Mouse (Mus musculus): ENCODE measurements around the gene Csta1.
"Not testable (repeated sequence)": the region's sequence is repeated elsewhere in the genome, so short reads cannot be mapped to it uniquely, and the experiment has no call there.

The Csta1 gene

DNA sequence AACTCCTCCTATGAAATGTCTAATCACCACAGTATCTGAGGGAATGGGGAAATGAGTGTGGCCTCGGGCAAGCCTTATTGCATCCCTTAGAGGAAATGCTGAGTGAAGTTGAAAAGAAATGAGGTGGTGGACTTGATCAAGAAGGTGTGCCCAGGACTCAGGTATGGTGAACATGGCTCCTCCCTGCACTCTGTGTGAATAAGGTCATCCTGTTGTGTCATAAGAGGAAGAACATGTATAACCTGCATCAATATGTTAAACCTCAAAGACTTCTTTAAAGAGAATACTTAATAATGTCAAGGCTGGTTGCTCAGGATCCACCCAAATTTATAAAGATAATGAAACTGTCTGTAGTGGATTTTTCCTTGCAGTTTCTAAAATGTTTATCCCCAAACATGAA is at the start of gene Csta1:
Gene Csta1, minus strand, starts transcription at position 101 of the 400 bp plus-strand sequence.
- DNase-seq (ENCODE audit: low read depth): no peak

DNA sequence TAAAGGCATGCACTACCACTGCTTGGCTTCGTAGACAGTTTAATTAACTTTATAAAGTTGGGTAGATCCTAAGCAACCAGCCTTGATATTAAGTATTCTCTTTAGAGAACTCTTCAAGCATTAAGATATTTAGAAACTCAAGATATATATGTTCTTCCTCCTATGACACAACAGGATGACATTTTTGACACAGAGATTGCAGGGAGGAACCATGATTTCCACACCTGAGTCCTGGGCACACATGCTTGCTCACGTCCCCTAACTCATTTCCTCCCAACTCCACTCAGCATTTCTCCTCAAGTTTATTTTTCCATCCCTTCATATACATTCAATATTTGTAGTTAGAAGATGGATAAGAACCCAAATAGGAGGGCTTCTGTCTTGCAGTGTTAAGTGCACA is 48.9 kb upstream of the Csta1 start:
- no peak for DNase-seq (ENCODE audit: low read depth)

DNA sequence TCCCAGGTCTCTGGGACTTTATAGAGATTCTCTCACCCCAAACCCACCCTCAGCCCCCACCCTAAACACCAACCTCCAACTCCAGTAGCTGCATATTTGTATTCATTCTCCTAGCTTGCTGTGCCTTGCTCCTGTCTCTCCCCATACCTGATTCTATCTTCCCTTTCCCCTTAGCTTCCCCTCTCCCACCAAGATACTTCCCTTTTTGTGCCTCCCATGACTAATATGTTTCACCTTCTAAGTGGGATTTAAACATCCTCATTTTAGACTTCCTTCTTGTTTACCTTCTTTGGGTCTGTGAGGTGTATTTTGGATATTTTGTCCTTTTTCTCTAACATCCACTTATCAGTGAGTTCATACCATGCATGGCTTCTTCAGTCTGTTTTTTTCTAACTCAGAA is 45.1 kb upstream of the Csta1 start:
- DNase-seq (ENCODE audit: low read depth): no peak

DNA sequence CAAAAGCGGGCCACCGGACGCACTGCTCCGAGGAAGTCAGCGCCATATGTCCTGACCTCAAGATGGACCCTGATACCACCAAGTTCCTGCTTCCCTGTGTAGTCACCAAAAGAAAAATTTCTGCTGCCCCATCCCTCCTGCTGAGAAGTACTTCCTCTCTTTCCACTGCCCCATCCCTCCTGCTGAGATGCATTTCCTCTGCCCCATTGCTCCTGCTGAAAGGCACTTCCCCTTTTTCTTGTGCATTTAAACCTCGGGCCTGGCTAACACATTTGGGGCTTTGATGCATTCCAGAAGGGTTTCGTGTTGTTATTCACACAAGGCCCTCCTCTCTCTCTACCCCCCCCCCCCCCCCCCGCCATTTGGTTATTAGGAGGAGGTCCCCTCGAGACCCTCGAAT is 36.8 kb upstream of the Csta1 start:
- DNase-seq (ENCODE audit: low read depth): not testable (repeated sequence)

DNA sequence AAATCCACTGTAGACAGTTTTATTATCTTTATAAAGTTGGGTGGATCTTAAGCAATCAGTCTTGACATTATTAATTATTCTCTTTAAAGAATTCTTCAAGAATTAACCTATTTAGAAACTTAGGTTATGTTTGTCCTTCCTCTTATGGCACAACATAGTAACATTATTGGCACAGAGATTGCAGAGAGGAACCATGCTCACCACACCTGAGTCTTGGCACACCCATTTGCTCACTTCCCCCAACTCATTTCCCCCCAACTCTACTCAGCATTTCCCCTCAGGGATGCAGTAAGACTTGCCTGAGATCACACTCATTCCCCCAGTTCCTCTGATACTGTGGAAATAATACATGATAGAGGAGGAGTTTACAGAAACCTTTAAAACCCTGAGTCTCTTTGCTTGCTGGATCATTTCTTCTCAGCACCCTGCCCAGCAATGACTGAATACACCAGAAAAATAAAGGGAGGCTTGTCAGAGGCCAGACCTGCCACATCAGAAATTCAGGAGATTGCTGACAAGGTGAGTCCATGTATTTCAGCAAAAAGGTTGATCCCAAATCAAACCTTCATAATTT is 25.4 kb upstream of the Csta1 start, which contains the start of gene Stfa2l1:
Gene Stfa2l1, plus strand, starts transcription at position 410 of the 574 bp plus-strand sequence.
- DNase-seq (ENCODE audit: low read depth): no peak

DNA sequence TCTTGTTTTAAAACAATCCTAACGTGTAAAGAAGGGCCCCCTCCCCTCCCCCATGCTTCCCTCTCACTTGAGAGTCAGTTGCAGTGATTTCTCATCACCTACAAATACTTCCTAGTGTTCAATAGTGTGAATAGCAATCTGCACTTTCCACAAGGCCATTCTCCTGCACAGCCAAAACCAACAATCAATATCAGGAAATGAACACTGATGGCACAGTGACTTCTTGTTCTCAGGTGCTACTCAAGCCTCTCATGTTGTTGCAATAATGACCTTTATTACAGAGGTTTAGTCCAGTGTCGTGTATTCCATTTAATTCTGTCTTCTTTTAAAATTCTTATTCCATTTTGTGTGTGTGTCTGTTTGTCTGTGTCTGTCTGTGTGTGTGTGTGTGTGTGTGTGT is 7.2 kb upstream of the Csta1 start:
- no peak for DNase-seq (ENCODE audit: low read depth)

DNA sequence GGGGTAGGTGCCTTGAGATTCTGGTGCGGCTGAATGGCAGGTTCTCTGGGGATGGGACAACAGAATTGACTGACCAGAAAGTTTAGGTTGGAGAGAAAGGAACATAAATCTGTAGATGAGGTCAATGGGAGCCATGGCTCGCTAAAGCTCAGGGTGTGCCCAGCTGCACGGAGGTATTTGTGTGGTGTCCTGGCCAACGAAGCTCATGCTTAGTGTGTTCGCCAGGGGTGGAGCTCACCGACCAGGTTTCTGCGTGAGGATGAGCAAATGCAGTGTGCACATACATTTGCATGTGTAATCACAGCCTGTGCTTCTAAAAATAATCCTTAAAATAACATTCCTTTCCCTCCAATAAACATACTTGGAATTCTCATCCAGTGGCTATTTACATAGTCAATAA is 2.9 kb downstream of the Csta1 start:
- no peak for DNase-seq (ENCODE audit: low read depth)

DNA sequence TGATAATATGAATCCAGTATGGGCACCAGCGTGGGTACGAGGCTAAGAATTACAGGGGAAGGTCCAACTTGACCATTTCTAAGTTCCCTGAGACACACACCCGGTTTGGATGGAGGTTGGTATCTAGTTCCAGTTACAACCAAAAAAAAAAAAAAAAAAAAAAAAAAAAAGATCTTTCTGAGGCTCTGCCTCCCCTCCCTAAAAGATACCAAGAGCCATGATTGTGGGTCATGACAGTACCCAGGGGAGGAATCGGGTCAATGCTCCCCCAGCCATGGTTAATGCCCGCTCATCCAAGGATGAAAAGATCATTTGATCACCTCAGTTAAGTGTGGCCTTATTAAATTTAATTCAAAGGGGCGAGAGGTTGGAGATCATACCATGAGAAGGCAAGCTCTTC is 15.3 kb downstream of the Csta1 start:
- DNase-seq (ENCODE audit: low read depth): not testable (repeated sequence)

DNA sequence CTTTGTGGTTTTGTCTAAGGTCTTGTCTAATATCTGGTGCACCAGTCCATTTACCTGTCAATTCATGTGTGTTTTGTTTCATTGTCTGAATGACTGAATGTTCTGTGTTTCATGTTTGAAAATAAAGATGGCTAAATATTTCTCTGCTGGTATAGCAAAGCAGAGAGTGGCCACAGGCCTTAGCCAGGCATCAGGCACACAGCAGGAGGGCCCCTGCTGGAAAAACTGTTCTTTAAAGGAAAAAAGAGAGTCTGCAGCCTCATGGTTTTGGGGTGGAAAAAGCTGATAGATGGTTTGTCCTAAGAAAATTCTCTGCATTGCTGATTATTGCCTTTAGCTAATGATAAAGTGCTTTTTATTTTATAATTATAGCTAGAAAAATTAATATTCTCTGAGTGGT is 19.6 kb downstream of the Csta1 start:
- not testable (repeated sequence) for DNase-seq (ENCODE audit: low read depth)

DNA sequence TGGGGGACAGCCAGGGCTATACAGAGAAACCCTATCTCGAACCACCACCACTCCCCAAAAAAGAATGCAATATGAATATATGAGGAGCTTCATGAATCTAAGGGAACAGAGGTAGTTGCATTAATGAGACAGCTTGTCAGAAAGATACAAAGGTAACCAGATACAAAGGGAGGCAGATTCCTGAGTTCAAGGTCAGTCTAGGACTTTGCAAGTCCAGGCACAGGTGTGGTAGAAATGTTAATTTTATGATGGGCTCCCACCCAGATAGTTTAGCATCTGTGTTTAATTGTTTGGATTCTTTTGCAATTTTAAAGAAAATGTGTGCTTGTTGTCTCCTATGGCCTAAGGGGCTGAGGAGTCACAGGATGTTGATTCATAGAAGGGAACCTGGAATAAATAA is 28.8 kb downstream of the Csta1 start:
- DNase-seq (ENCODE audit: low read depth): no peak

DNA sequence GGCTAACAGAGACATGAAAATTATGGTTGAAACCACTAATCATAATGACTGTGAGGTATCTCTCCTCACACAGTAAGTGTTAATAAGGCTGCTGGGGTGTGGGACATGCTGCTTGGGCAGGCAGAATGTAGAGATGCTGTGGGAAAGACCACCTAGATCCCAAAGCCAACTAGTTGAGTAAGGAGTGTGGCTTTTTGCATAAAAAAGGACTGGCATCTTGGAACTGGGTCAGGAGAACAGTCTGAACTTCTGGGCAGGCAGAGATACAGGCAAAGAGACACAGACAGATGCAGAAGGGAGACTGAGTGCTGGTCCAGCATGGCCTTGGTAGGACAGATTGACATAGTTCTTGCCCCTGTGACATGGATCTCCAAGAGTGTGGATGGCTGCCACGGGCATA is 29.5 kb downstream of the Csta1 start:
- DNase-seq (ENCODE audit: low read depth): no peak

DNA sequence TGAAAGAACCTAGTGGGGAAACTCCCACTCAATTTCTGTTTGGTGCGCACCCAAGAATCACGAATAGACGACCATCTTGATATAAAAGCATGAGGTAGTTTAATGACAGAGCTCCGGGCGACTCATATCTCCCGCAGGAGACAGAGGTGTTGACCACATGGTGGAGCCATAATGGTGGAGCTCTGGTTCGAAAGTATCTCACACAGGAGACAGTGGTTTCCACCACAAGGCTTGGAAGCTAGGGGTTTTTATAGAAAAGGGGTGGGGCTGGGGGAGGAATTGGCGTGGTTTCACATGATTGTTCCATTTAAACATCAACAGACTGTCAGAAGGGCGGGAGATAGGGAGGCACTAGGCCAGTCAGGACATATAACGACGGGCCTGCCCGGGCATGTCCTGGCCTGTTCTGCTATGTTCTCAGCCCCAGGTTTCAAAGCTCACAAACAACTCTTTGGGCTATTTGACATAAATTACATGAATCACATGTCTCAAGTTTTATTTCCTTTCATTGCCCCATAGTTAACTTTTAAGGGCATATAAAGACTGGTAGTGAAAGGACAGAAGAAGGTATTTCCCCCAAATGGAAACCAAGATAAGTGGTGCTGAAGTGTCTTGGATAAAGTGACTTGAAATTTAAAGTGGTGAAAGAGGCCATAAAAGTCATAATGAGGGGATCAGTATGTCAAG is 33.1 kb downstream of the Csta1 start:
- DNase-seq (ENCODE audit: low read depth): not testable (repeated sequence)

DNA sequence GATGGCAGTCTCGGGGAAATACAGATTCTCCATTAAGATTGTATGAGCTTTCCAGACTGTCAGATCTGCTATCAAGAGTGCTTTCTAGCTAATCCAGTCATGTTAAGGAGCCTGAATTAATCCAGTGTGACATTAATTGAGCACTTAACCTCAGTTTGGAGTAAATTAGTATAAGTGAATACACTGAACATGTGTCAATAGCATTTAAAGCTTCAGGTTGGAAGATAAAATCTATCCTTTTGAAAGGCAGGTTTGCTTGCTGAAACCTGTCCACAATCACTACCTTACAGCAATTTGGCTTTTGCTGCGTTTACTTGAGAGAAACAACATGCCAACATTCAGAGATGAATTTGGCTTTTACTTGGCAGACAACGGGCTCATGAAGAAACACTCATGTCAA is 37.0 kb downstream of the Csta1 start:
- DNase-seq (ENCODE audit: low read depth): no peak

DNA sequence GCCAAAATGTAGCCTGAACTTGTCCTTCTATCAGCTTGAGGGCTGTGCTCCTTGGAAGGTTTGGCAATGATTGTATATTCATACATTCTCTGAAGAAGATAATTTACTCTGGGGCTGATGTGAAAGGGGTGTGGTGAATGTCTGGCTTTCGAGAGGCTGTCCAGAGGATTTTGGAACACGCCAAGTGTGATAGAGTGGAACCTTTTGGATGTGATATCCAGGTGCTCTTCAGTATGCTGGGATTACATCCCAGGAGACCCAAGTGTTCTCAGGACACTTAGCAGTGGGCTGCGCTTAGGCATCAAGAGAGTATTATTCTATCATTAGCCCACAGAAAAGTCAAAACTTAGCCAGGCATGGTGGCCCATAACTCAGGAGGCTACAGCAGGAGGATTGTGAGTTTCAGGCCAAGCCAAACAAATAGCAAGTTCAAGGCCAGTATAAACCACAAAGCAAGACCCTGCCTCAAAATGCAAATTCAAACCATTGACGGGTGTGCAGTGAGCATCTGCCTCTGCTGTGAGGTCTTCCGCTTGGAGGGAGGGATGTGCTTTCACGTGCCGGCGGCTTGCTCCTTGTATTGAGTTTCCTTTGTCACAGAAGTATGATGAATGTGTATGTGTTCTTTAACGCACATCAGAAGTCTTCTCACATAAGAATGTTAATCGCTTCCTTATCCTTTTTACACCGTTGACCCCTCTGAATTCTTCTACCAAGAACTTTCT is 40.1 kb downstream of the Csta1 start:
- DNase-seq (ENCODE audit: low read depth): no peak

DNA sequence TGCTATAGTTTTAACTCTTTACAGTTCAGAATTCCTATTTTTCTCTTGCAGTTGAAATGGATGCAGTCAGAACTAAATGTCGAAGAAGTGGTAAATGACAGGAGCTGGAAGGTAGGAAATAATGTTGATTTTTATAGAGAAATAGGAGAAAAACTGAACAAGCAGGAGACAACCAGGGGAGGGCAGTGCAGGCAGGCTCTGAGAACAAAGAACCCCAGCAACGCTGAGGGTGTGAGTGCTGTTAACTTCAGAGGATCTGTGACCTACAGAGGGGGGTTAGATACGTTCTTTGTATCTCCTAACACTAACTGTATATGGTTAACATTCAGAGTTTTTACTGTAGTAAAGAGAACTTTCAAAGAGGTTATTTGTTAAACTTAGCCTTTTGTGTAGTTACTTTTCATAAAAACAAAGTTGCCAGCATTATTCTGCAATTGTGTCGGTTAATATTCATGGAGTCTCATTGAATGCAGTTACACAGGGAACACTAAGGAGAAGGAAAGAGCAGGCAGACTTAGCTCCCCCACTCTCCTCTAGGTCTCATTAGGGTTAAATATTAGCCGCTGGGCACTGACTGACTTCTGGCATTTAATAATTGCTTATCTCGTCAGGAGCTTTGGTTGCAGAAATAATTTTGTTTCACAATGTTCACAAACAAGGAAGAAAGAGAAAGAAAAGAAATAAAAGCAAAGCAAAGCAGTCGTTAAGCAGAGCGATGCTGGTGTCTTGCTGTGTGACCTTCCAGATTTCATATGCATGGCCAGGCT is 41.0 kb downstream of the Csta1 start:
- no peak for DNase-seq (ENCODE audit: low read depth)

DNA sequence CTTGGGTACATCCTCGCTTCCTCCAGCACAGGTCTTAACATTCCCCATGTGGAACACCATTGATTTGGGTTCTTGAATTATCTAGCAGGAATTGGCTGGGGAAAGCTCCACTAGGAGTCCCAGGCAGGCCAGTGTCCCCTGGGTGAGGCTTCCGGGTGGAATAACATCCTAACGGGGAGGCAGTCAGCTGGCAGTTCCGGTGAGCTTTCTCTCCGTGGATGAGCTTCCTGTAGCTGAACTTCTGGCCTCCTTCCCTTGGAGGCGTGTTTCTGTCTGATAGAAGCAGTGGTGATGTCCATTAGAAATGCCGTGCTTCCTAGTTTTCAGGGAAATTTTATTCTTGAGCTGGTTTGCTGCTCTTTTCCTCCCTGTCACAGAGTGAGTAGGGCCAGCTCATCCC is 42.0 kb downstream of the Csta1 start:
- DNase-seq (ENCODE audit: low read depth): no peak

DNA sequence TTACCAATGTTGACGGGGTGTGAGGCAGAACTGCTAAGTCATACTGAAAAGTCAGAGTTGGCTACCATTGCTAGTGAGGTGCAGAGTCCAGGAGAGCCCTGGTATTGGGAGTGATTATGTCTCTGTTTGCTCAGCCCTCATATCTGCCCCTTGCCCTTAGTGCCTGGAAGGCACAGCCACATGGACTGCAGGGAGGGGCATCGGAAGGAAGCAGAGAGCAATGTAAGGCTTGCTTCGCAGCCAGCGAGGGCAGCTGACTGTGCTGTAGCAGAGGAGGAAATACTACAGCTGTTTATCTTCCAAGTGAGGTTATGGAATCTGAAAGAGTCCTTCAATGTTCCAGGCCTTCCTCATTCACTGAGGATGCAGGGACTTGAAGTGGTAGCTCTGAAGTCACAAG is 43.2 kb downstream of the Csta1 start:
- DNase-seq (ENCODE audit: low read depth): no peak

DNA sequence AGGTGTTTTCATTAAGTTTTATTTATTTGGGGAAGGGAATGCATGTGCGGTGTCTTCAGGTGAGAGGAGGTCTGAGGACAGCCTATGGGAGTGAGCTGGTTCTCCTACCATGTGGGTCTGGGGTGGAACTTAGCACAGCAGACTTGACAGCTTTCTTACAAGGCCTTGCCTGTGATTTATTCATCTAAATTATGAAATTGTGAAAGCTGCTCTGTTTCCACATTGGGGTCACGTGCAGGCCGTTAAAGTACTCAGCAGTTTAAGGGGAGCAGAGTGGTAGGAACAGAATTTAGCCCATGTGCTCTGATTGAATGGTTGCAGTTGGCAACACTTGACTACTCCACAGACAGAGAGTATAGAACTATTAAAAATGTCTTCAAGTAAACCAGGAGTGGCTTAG is 51.1 kb downstream of the Csta1 start:
- DNase-seq (ENCODE audit: low read depth): no peak

DNA sequence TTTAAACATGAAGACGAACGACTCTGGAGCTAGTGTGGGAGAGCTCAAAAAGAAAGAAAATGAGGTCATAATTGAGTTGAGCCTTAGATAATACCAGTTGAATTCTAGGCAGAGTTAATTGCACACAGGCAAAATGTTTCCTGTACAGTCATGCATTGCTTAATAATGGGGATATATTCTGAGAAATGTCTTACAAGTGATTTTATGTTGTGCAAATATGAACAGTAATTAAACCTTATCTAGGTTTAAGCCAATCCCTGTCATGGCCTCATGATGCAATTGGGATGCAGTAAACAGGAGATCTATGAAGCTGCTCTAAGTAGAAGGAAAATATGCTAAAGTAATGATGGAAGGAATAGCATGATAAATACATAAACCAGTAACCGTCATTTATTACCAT is 56.3 kb downstream of the Csta1 start:
- DNase-seq (ENCODE audit: low read depth): no peak

DNA sequence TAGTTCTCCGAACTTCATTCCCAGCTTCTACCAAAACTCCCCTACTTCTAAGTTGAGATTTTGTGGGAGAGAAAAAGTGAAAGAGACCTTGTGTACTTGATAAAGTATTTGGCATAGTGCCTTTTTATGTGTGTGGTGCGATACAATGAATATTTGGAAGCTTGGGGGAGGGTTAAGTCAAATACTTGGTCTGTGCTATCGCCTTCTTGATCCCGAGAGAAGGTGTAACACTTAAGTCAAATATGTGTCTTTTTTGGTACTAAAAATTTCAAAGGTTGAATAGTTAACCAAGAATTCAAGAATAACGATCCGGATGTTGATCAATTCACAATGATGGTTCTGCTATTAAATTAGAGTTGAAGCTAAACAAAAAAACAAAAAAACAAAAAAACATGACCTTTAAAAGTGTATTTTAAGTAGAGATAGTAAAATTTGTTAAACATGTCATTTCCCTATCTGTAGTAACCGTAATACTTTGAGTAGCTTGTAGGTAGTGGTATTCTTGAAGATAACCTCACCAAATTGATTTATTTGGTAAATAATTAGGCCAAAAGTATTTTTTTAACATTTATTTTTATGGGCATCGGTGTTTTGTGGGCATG is 58.5 kb downstream of the Csta1 start:
- DNase-seq (ENCODE audit: low read depth): no peak

DNA sequence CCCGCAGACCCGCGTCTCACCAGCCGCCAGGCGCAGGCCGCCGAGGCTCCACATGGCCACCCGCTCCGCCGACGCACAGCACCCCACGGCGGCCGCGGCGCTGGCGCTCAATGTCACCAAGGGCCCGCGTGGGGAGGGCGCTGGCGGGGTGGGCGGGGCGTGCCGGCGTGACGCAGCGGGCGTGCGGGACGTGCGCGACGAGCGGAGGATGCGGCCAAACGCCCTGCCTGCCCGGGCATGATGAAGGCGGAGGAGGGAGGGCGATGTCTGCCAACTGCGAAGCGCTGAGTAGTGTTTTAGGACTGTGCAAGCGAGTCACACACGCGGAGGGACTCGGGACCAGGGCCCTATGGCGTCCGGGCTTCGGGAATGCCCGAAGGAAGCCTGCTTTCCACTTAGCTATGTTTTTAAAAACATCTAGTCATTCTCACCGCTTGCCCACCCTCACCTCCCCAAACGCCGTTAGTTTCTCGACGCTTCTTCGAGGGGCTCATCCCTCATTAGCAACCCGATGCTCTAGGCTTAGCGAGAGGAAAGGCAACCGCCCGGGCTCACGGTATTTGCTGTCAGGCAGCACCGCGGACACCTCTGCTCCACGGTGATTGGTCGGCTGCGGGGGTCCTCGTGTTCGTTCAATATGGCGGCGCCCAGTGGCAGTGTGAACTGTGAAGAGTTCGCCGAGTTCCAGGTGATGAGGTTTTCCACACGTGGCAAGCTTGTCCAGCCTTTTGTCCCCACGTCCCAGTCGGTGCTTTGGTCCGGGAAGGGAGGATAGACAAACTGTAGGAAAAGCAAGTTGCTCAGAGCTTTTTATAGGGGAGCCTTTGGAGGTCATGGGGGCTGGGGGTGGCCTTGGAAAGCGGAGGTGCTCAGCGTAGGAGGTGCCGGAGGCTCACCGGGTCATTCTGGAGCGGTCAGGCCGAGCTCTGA is 59.3 kb downstream of the Csta1 start, which contains the start of the genes Fam162a and Ccdc58:
Gene Fam162a, minus strand, starts transcription at position 145 of the 930 bp plus-strand sequence.
Gene Ccdc58, plus strand, starts transcription at position 236 of the 930 bp plus-strand sequence.
- DNase-seq (ENCODE audit: low read depth): peak; percentile 82
